Mouse (Mus musculus) 3T3-L1 (cell line): ENCODE measurements around the gene Lmln.
"Not testable (repeated sequence)": the region's sequence is repeated elsewhere in the genome, so short reads cannot be mapped to it uniquely, and the experiment has no call there.

Experiments
- DNase-seq: peaks from one replicate; pipeline ENCODE4 v3.0.0-alpha.2; 2015; ENCODE audit warnings: low read depth, low spot score

Lmln gene

GRCm38 (mm10) chr16:33135167-33135566, 72.8 kb downstream of the Lmln start:
- no peak for DNase-seq

- not testable (repeated sequence) for DNase-seq
Measured at GRCm38 (mm10) chr16:33139061-33139460, 76.7 kb downstream of the Lmln start.

GRCm38 (mm10) chr16:33141758-33142280, 79.5 kb downstream of the Lmln start:
- no peak for DNase-seq

GRCm38 (mm10) chr16:33143452-33143851, 81.1 kb downstream of the Lmln start:
- no peak for DNase-seq

- DNase-seq: no peak
Measured at GRCm38 (mm10) chr16:33146185-33146584, 83.9 kb downstream of the Lmln start.

GRCm38 (mm10) chr16:33148135-33148534, 85.8 kb downstream of the Lmln start:
- no peak for DNase-seq

GRCm38 (mm10) chr16:33150875-33151274, 88.6 kb downstream of the Lmln start:
- not testable (repeated sequence) for DNase-seq

GRCm38 (mm10) chr16:33151558-33151957, 89.2 kb downstream of the Lmln start:
- no peak for DNase-seq

- peak; percentile 77 for DNase-seq
Measured at GRCm38 (mm10) chr16:33154992-33155391, 92.7 kb downstream of the Lmln start.

GRCm38 (mm10) chr16:33158006-33158405, 95.7 kb downstream of the Lmln start:
- no peak for DNase-seq

- no peak for DNase-seq
Measured at GRCm38 (mm10) chr16:33158590-33159071, 96.3 kb downstream of the Lmln start.

- peak; percentile 28 for DNase-seq
Measured at GRCm38 (mm10) chr16:33159363-33159762, 97.0 kb downstream of the Lmln start.

GRCm38 (mm10) chr16:33163330-33164090, 101.2 kb downstream of the Lmln start:
- no peak for DNase-seq

GRCm38 (mm10) chr16:33166284-33166683, 104.0 kb downstream of the Lmln start:
- peak; percentile 68 for DNase-seq

- DNase-seq: peak; percentile 42
Measured at GRCm38 (mm10) chr16:33167537-33167936, 105.2 kb downstream of the Lmln start.

- no peak for DNase-seq
Measured at GRCm38 (mm10) chr16:33169471-33170034, 107.2 kb downstream of the Lmln start.

- no peak for DNase-seq
Measured at GRCm38 (mm10) chr16:33170716-33171587, 108.6 kb downstream of the Lmln start.

- no peak for DNase-seq
Measured at GRCm38 (mm10) chr16:33171800-33172199, 109.5 kb downstream of the Lmln start.

GRCm38 (mm10) chr16:33173151-33173550, 110.8 kb downstream of the Lmln start:
- DNase-seq: no peak

GRCm38 (mm10) chr16:33174695-33175094, 112.4 kb downstream of the Lmln start:
- no peak for DNase-seq

GRCm38 (mm10) chr16:33176831-33177230, 114.5 kb downstream of the Lmln start:
- not testable (repeated sequence) for DNase-seq
